Mouse (Mus musculus): ENCODE measurements around the gene Snta1. TPM values are rescaled to one million over a fixed set of nuclear protein-coding genes. Genes with fewer than 3 reads are reported as not detected.

The Snta1 gene
- polyA plus RNA-seq, 1 experiment from 2014 or later: 2.8 TPM

DNA sequence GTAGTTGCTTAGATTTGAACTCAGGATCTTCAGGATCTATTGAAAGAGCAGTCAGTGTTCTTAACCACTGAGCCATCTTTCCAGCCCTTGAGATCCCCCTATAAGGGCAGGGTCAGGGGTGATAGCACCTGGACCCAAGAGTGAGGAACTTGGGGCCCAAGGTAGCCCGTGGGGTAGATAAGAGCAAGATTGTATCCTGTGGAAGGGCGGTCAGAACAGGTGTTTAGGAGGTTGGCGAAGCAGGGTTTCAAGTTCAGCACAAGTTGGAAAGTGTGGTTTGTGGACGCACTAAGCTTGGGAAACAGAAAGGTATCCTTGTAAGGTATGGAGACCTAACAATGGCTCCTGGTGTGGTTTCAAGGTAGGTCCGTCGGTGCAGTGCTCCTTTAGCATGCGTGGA lies 10.1 kb upstream of the Snta1 start:
- no peak overlapping the region for H3K27ac ChIP-seq (ENCODE audit: low read depth, low read length)

DNA sequence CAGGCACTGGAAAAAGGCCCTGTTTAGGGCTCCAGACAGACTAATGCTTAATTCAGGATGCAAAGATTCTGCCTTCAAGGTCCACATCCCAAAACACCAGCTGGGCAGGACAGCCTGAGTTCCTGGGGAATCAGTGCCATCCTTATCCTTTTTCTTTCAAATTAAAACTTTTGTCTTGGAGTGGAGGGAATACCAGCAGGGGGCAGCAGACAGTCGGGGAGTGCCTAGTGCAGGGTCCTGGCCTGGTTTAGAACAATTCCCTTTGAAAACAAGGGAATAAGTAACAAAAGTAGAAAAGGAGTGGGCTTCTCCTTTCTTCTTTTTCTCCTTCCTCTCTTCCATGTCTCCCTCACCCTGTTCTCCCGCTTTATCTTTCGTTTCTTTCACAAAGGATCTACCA lies 9.2 kb upstream of the Snta1 start:
- ATAC-seq (ENCODE audit: insufficient read depth, low FRiP score, low TSS enrichment) (no peak), DNase-seq (ENCODE audit: low spot score) (peak; percentile 79)
- Histone ChIP-seq H3K4me1 (ENCODE audit: control insufficient read depth, insufficient read depth, low read length) (peaks cover 5% of the 10 kb centered on the region), H3K27ac (ENCODE audit: low read depth, low read length) (no peak overlapping the region), H3K9me3 (ENCODE audit: control insufficient read depth, low read length) (no peaks in the 10 kb centered on the region), H3K36me3 (ENCODE audit: control insufficient read depth, insufficient read depth, low read length) (no peaks in the 10 kb centered on the region), H3K27me3 (ENCODE audit: control insufficient read depth, insufficient read depth, low read length) (no peaks in the 10 kb centered on the region), H3K4me3 (ENCODE audit: low read depth, low read length) (no peak overlapping the region), H3K9ac (ENCODE audit: low read length) (no peak overlapping the region), H3K4me2 (ENCODE audit: low read depth) (no peak overlapping the region)
- 10% methylated on average over 3 of the region's 3 CpGs for WGBS

More for the DNA sequence above, 10.1 kb upstream of the Snta1 start:
- H3K36me3 ChIP-seq (ENCODE audit: control insufficient read depth, insufficient read depth, low read length): no peaks in the 10 kb centered on the region
- 85% methylated on average over 7 of the region's 7 CpGs for WGBS
- DNase-seq (ENCODE audit: low spot score) (no peak), ATAC-seq (ENCODE audit: insufficient read depth, low FRiP score, low TSS enrichment) (no peak)
- H3K9ac ChIP-seq (ENCODE audit: low read length): no peak overlapping the region
- H3K4me1 ChIP-seq (ENCODE audit: control insufficient read depth, insufficient read depth, low read length): peaks cover 5% of the 10 kb centered on the region
- no peak overlapping the region for H3K4me2 ChIP-seq (ENCODE audit: low read depth)
- H3K27me3 ChIP-seq (ENCODE audit: control insufficient read depth, insufficient read depth, low read length): no peaks in the 10 kb centered on the region
- H3K4me3 ChIP-seq (ENCODE audit: low read depth, low read length): no peak overlapping the region
- no peaks in the 10 kb centered on the region for H3K9me3 ChIP-seq (ENCODE audit: control insufficient read depth, low read length)

DNA sequence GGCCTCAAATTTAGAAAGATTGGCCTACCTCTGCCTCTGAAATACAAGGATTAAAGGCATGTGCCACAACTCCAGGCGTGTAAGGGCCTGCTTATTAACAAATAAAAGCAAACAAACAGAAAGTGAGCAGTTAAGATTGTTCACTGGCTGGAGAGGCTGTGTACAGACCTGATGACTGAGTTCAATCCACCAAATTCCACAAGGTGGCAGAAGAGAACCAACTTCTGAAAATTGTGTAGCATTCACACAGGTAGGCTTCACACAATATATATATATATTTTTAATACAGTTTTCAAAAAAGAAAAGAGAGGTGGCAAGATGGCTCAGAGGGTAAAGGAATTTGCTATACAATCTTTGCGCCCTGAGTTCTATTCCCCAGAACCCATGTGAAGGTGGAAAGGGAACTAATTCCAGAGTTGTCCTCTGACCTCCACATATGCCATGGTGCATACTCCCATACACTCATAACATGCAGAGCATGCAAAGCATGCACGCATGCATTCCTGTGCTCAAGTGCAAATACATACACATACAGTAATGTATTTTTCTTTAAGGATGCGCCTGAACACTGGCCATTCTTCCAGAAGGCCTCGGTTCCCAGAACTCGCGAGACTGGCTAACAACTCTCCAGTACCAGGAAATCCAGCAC lies 4.2 kb upstream of the Snta1 start:
- 65% methylated on average over 7 of the region's 7 CpGs for WGBS
- peaks cover 2% of the 10 kb centered on the region; the same call in 1 of the 2 replicates for H3K27me3 ChIP-seq (ENCODE audit: control insufficient read depth, insufficient read depth, low read length)
- no peaks in the 10 kb centered on the region for H3K4me1 ChIP-seq (ENCODE audit: control insufficient read depth, insufficient read depth, low read length)
- no peak overlapping the region for H3K4me2 ChIP-seq (ENCODE audit: low read depth)
- no peak overlapping the region for H3K9ac ChIP-seq (ENCODE audit: low read length)
- H3K36me3 ChIP-seq (ENCODE audit: control insufficient read depth, insufficient read depth, low read length): no peaks in the 10 kb centered on the region
- no peak for ATAC-seq (ENCODE audit: insufficient read depth, low FRiP score, low TSS enrichment)
- H3K9me3 ChIP-seq (ENCODE audit: control insufficient read depth, low read length): no peaks in the 10 kb centered on the region
- H3K4me3 ChIP-seq (ENCODE audit: low read depth, low read length): no peak overlapping the region
- DNase-seq (ENCODE audit: low spot score): no peak
- no peak overlapping the region for H3K27ac ChIP-seq (ENCODE audit: low read depth, low read length)

DNA sequence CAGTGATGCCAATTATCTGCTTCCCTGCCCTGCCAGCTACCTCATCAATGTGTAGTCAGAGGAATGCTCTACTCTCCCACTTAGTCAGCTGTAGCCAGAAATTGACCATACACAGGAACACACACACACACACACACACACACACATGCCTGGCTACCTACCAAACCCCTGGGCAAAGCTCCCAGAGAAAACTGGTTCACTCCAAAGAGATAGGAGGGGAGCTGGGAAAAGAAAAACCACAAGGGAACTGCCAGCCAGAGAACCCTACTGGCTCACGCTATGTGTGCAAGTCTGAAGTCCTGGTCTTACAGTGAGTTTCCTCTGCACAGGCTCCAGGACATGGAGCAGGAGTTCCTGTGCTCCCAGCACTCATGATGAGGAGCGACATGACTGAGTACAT lies 2.5 kb upstream of the Snta1 start:
- Histone ChIP-seq H3K27ac (ENCODE audit: low read depth, low read length) (no peak overlapping the region), H3K4me3 (ENCODE audit: low read depth, low read length) (no peak overlapping the region), H3K27me3 (ENCODE audit: control insufficient read depth, insufficient read depth, low read length) (peaks cover 4% of the 10 kb centered on the region; the same call in 1 of the 2 replicates), H3K9ac (ENCODE audit: low read length) (no peak overlapping the region), H3K4me1 (ENCODE audit: control insufficient read depth, insufficient read depth, low read length) (no peaks in the 10 kb centered on the region), H3K9me3 (ENCODE audit: control insufficient read depth, low read length) (no peaks in the 10 kb centered on the region), H3K36me3 (ENCODE audit: control insufficient read depth, insufficient read depth, low read length) (no peaks in the 10 kb centered on the region), H3K4me2 (ENCODE audit: low read depth) (no peak overlapping the region)
- WGBS: 60% methylated on average over 2 of the region's 2 CpGs
- no peak for ATAC-seq (ENCODE audit: insufficient read depth, low FRiP score, low TSS enrichment)
- no peak for DNase-seq (ENCODE audit: low spot score)

DNA sequence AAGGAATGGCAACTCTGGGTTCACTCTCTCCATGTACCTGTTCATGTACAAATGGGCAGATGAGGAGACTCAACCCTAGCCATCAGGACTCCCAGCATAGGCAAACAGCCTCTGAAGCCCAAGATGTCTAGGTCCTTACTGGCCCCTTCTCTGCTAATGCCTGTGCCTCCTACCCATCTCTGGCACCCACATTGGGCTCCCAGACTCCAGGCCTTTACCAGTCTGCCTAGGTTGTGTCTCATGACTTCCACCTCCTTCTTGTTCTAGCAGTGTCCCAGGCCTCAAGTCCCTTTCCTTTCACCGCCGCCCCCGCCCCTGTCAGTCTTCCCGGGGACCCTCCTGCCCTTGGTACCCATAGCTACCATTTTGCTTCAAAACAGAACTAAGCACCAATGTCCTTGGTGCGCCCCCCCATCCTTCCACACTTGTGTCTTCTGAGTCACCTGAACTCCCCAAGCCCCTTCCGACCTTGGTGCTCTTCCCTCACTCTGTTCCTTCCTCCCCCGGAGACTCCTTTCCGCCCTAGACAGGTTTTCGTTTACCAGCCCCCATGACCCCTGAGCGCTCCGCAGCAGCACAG lies 746 bp downstream of the Snta1 start:
- H3K27ac ChIP-seq (ENCODE audit: low read depth, low read length): no peak overlapping the region
- peaks cover 4% of the 10 kb centered on the region; the same call in 1 of the 2 replicates for H3K27me3 ChIP-seq (ENCODE audit: control insufficient read depth, insufficient read depth, low read length)
- DNase-seq (ENCODE audit: low spot score) (no peak), ATAC-seq (ENCODE audit: insufficient read depth, low FRiP score, low TSS enrichment) (0 out of 2 replicates have a peak, but pooled peaks have one; percentile 9)
- H3K4me1 ChIP-seq (ENCODE audit: control insufficient read depth, insufficient read depth, low read length): no peaks in the 10 kb centered on the region
- H3K9ac ChIP-seq (ENCODE audit: low read length): peak overlapping the region; percentile 67
- peak overlapping the region; percentile 67 for H3K4me3 ChIP-seq (ENCODE audit: low read depth, low read length)
- peak overlapping the region; percentile 69 for H3K4me2 ChIP-seq (ENCODE audit: low read depth)
- no peaks in the 10 kb centered on the region for H3K36me3 ChIP-seq (ENCODE audit: control insufficient read depth, insufficient read depth, low read length)
- H3K9me3 ChIP-seq (ENCODE audit: control insufficient read depth, low read length): no peaks in the 10 kb centered on the region
- 30% methylated on average over 11 of the region's 11 CpGs for WGBS

DNA sequence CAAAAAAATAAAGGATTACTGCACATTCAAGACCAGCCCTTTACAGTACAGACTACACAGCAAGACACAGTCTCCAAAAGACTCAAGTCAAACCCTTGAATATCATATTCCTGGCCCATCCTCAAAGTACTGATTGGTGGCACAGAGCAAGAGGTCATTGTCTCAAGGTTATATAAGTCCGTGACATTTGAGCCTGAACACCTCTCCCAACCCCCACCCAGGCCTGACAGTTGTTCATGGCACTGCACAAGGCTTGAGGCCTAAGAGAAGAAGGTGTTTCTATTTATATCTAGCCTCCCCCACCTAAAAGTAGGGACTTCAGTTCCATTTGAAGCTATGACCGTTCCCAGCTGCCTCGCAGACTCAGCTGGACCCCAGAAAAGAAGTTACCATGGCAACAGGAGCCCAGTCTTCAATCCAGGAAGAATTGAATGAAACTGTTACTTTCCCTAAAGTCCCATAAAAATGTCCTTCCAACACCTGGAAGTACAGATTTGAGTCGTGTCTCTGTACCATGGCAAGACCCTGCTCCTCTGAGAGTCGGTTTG lies 2.4 kb downstream of the Snta1 start:
- 57% methylated on average over 5 of the region's 5 CpGs for WGBS
- H3K4me2 ChIP-seq (ENCODE audit: low read depth): no peak overlapping the region

DNA sequence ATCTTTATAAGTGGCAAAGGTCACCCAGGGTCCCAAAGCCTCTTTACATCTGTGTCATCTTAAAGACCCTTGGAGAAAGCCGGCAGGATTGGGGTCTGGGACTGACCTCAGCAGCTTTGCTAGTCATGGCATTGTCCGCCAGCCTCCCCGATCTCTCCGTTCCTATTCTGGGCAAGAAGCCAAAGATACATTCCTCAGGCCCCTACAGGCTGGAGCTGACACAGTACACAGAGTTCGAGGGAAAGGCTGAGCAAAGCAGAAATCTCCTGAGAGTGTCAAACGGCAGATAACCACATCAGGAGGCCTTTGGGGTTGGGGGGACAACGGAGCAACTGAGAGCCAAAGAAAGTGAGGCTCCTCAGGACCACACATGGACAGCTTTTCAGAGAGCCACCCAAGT lies 5.1 kb downstream of the Snta1 start:
- no peak for ATAC-seq (ENCODE audit: insufficient read depth, low FRiP score, low TSS enrichment)
- no peaks in the 10 kb centered on the region for H3K4me1 ChIP-seq (ENCODE audit: control insufficient read depth, insufficient read depth, low read length)
- no peak overlapping the region for H3K4me3 ChIP-seq (ENCODE audit: low read depth, low read length)
- no peak overlapping the region for H3K27ac ChIP-seq (ENCODE audit: low read depth, low read length)
- 54% methylated on average over 7 of the region's 7 CpGs for WGBS
- no peak overlapping the region for H3K9ac ChIP-seq (ENCODE audit: low read length)
- H3K27me3 ChIP-seq (ENCODE audit: control insufficient read depth, insufficient read depth, low read length): peaks cover 4% of the 10 kb centered on the region; the same call in 1 of the 2 replicates
- H3K4me2 ChIP-seq (ENCODE audit: low read depth): no peak overlapping the region
- peak; percentile 49 for DNase-seq (ENCODE audit: low spot score)
- H3K9me3 ChIP-seq (ENCODE audit: control insufficient read depth, low read length): no peaks in the 10 kb centered on the region
- H3K36me3 ChIP-seq (ENCODE audit: control insufficient read depth, insufficient read depth, low read length): no peaks in the 10 kb centered on the region

More for the DNA sequence above, 2.4 kb downstream of the Snta1 start:
- DNase-seq (ENCODE audit: low spot score) (no peak), ATAC-seq (ENCODE audit: insufficient read depth, low FRiP score, low TSS enrichment) (no peak)
- Histone ChIP-seq H3K4me3 (ENCODE audit: low read depth, low read length) (no peak overlapping the region), H3K4me1 (ENCODE audit: control insufficient read depth, insufficient read depth, low read length) (no peaks in the 10 kb centered on the region), H3K27me3 (ENCODE audit: control insufficient read depth, insufficient read depth, low read length) (peaks cover 4% of the 10 kb centered on the region; the same call in 1 of the 2 replicates), H3K36me3 (ENCODE audit: control insufficient read depth, insufficient read depth, low read length) (no peaks in the 10 kb centered on the region), H3K9me3 (ENCODE audit: control insufficient read depth, low read length) (no peaks in the 10 kb centered on the region), H3K27ac (ENCODE audit: low read depth, low read length) (no peak overlapping the region), H3K9ac (ENCODE audit: low read length) (no peak overlapping the region)

DNA sequence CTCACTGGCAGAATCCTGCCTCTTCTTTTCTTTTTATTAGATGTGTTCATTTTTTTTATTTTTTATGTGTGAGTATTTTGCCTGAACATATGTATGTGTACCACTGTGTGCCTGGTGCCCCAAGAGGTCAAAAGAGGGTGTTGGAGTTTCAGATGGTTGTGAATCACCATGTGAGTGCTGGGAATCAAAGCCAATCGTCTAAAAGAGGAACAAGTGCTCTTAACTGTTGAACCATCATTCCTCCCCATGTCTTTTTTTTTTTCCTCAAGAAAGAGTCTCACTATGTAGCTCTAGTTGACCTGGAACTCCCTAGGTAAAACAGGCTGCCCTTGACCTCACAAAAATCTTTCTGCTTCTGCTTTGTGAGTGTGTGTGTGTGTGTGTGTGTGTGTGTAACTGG lies 5.9 kb downstream of the Snta1 start:
- H3K4me3 ChIP-seq (ENCODE audit: low read depth, low read length): no peak overlapping the region
- no peak for DNase-seq (ENCODE audit: low spot score)
- no peaks in the 10 kb centered on the region for H3K36me3 ChIP-seq (ENCODE audit: control insufficient read depth, insufficient read depth, low read length)
- ATAC-seq (ENCODE audit: insufficient read depth, low FRiP score, low TSS enrichment): no peak
- no peak overlapping the region for H3K27ac ChIP-seq (ENCODE audit: low read depth, low read length)
- peaks cover under 1% of the 10 kb centered on the region; the same call in 1 of the 2 replicates for H3K27me3 ChIP-seq (ENCODE audit: control insufficient read depth, insufficient read depth, low read length)
- H3K9me3 ChIP-seq (ENCODE audit: control insufficient read depth, low read length): no peaks in the 10 kb centered on the region
- 58% methylated on average over 1 of the region's 1 CpGs for WGBS
- no peaks in the 10 kb centered on the region for H3K4me1 ChIP-seq (ENCODE audit: control insufficient read depth, insufficient read depth, low read length)
- H3K9ac ChIP-seq (ENCODE audit: low read length): no peak overlapping the region
- H3K4me2 ChIP-seq (ENCODE audit: low read depth): no peak overlapping the region

DNA sequence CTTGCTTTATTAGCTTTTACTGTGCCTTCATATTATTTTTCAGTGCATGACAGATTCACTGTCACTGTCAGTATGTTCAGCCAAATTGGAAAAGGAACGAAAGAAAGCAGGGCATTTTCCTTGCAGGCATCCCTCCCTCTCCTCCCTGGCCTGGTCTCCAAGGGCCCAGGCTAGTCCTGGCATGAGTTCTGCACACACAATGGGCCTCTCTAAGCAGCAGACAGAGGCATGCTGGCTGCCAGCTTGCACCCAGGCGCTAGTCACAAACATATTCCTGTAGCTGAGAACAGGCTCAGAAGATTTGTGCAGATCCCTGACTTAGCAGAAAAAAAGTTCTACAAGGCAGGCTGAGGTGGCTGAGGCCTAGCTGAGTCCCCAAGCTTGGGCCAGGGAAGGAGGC lies 8.6 kb downstream of the Snta1 start:
- DNase-seq (ENCODE audit: low spot score) (no peak), ATAC-seq (ENCODE audit: insufficient read depth, low FRiP score, low TSS enrichment) (no peak)
- Histone ChIP-seq H3K4me3 (ENCODE audit: low read depth, low read length) (no peak overlapping the region), H3K4me2 (ENCODE audit: low read depth) (no peak overlapping the region), H3K27me3 (ENCODE audit: control insufficient read depth, insufficient read depth, low read length) (no peaks in the 10 kb centered on the region), H3K9ac (ENCODE audit: low read length) (no peak overlapping the region), H3K9me3 (ENCODE audit: control insufficient read depth, low read length) (no peaks in the 10 kb centered on the region), H3K27ac (ENCODE audit: low read depth, low read length) (no peak overlapping the region), H3K4me1 (ENCODE audit: control insufficient read depth, insufficient read depth, low read length) (no peaks in the 10 kb centered on the region), H3K36me3 (ENCODE audit: control insufficient read depth, insufficient read depth, low read length) (no peaks in the 10 kb centered on the region)
- 87% methylated on average over 2 of the region's 2 CpGs for WGBS
